Mouse (Mus musculus) embryonic facial prominence, embryonic 10.5 days (tissue): ENCODE measurements around the gene Bcl6. TPM values are rescaled to one million over a fixed set of nuclear protein-coding genes. Genes with fewer than 3 reads are reported as not detected.

Experiments
- DNase-seq: peaks from one replicate; pipeline ENCODE4 v3.0.0-alpha.2; 2017; ENCODE audit warnings: low spot score
- H3K27ac ChIP-seq: fragments of 300-500 bp; sonication (generic); replicated peaks from 2 replicates; pipeline ENCODE4 v1.5.1; 2016; ENCODE audit warnings: mild to moderate bottlenecking
- H3K27me3 ChIP-seq: fragments of 300-500 bp; sonication (generic); replicated peaks from 2 replicates; pipeline ENCODE4 v1.6.1; 2016; ENCODE audit warnings: low read depth, mild to moderate bottlenecking; ENCODE audit not compliant: poor library complexity, severe bottlenecking
- H3K36me3 ChIP-seq: fragments of 300-500 bp; sonication (generic); replicated peaks from 2 replicates; pipeline ENCODE4 v1.6.1; 2016; ENCODE audit warnings: mild to moderate bottlenecking, moderate library complexity
- H3K4me1 ChIP-seq: fragments of 300-500 bp; sonication (generic); 2 replicates; pipeline ENCODE4 v1.6.1; 2016
- H3K4me3 ChIP-seq: fragments of 300-500 bp; sonication (generic); 2 replicates; pipeline ENCODE4 v1.5.1; 2016; ENCODE audit warnings: mild to moderate bottlenecking, moderate library complexity
- H3K9me3 ChIP-seq: fragments of 300-500 bp; sonication (generic); 2 replicates; pipeline ENCODE4 v1.6.1; 2016; ENCODE audit warnings: mild to moderate bottlenecking
- WGBS: fragments of 180-500 bp; shearing (Covaris S2); methylation state at CpG from one replicate; pipeline ENCODE4 v1.1.7; 2016; 5-methylcytosine and 5-hydroxymethylcytosine counted together
- polyA plus RNA-seq: library from polyadenylated mRNA; unstranded; fragments of >200 nt; fragmentation: Nextera tagmentation; extraction: Ambion mirVana; gene quantifications from 2 replicates; pipeline ENCODE4 v1.2.1, GENCODE M21; 2016

Gene Bcl6
- polyA plus RNA-seq, 1 experiment from 2014 or later = 0.25 TPM

DNA sequence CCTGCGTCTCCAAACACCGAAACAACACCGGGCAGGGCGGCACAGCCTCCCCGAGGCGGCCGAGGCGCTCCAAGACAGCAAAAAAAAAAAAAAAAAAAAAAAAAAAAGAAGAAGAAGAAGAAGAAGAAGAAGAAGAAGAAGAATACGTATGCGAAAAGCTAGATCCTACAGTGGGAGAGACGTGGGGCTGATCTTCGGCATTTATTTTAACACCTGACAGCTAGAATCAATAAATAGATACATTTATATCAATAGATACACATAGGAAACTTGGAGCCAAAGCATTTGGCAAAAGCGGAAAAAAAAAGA is 541 bp downstream of the Bcl6 start:
- peaks cover 53% of the 10 kb centered on the region for H3K27me3 ChIP-seq
- WGBS = under 1% methylated on average over 13 of the region's 13 CpGs
- H3K36me3 ChIP-seq = no peaks in the 10 kb centered on the region
- no peaks in the 10 kb centered on the region for H3K9me3 ChIP-seq
- H3K4me1 ChIP-seq = peaks cover 54% of the 10 kb centered on the region
- peak overlapping the region; percentile 85 for H3K4me3 ChIP-seq
- DNase-seq = no peak
- H3K27ac ChIP-seq = peak overlapping the region; percentile 99

GRCm38 (mm10) chr16:23987341-23988156 is 1.1 kb downstream of the Bcl6 start:
- DNase-seq = peak; percentile 68
- Histone ChIP-seq H3K36me3 (no peaks in the 10 kb centered on the region), H3K4me3 (peak overlapping the region; percentile 85), H3K27ac (peak overlapping the region; percentile 99), H3K4me1 (peaks cover 58% of the 10 kb centered on the region), H3K9me3 (no peaks in the 10 kb centered on the region), H3K27me3 (peaks cover 58% of the 10 kb centered on the region)
- under 1% methylated on average over 64 of the region's 64 CpGs for WGBS

DNA sequence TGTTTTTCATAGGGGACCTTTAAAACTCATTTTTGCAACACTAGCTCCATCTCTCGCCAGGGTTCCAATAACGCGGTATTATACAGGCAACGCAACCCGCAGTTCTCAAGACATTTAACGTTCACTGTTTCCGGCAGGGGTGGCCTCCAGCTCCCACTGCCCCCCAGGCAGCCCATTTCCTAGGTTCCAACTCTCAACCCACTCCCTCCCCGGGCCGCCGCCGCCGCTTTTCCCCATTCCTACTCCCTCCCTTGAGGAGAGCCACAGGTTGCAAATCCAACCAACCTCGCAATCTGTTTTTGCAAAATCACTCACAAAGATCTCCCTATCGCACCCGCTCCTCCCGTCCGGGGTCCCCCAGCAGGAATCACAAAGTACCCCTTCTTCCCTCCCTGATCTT is 1.8 kb downstream of the Bcl6 start:
- Histone ChIP-seq H3K27me3 (peaks cover 59% of the 10 kb centered on the region), H3K27ac (peak overlapping the region; percentile 99; the same call in 1 of the 2 replicates), H3K4me1 (peaks cover 64% of the 10 kb centered on the region), H3K4me3 (peak overlapping the region; percentile 85), H3K9me3 (no peaks in the 10 kb centered on the region), H3K36me3 (no peaks in the 10 kb centered on the region)
- under 1% methylated on average over 17 of the region's 17 CpGs for WGBS
- peak; percentile 59 for DNase-seq

DNA sequence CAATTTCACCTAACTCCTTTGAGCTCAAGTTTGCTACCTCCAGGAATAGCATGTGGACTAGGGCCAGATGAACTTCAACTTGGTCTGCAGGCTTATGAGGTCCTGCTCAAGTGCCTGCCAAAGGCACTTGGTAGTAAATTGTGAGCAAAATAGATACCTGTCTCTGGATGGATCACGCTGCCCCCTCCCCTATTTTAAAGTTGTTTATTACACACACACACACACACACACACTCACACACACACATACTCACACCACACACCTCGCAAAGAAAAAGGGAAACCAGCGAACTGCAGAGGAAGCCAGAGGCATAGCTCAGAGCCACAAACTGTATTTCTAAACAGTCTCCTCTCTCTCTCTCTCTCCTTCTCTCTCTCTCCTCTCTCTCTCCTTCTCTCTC is 2.5 kb downstream of the Bcl6 start:
- Histone ChIP-seq H3K27ac (no peak overlapping the region), H3K4me3 (peak overlapping the region; percentile 85; the same call in 1 of the 2 replicates), H3K36me3 (no peaks in the 10 kb centered on the region), H3K9me3 (no peaks in the 10 kb centered on the region), H3K27me3 (peaks cover 66% of the 10 kb centered on the region), H3K4me1 (peaks cover 65% of the 10 kb centered on the region)
- no peak for DNase-seq
- 3% methylated on average over 3 of the region's 3 CpGs for WGBS

GRCm38 (mm10) chr16:23985467-23985861 is 3.2 kb downstream of the Bcl6 start:
- Histone ChIP-seq H3K4me3 (no peak overlapping the region), H3K27ac (no peak overlapping the region), H3K4me1 (peaks cover 68% of the 10 kb centered on the region), H3K27me3 (peaks cover 66% of the 10 kb centered on the region), H3K36me3 (no peaks in the 10 kb centered on the region), H3K9me3 (no peaks in the 10 kb centered on the region)
- DNase-seq = no peak
- WGBS = 3% methylated on average over 6 of the region's 6 CpGs

GRCm38 (mm10) chr16:23984760-23985466 is 3.7 kb downstream of the Bcl6 start:
- H3K4me1 ChIP-seq = peaks cover 67% of the 10 kb centered on the region
- H3K4me3 ChIP-seq = peak overlapping the region; percentile 54
- peaks cover 66% of the 10 kb centered on the region for H3K27me3 ChIP-seq
- no peaks in the 10 kb centered on the region for H3K9me3 ChIP-seq
- WGBS = 2% methylated on average over 22 of the region's 22 CpGs
- peak; percentile 57 for DNase-seq
- H3K36me3 ChIP-seq = no peaks in the 10 kb centered on the region
- H3K27ac ChIP-seq = 0 out of 2 replicates have a peak overlapping the region, but pooled peaks have one; percentile 19

GRCm38 (mm10) chr16:23984183-23984582 is 4.5 kb downstream of the Bcl6 start:
- Histone ChIP-seq H3K27ac (no peak overlapping the region), H3K4me1 (peaks cover 60% of the 10 kb centered on the region), H3K9me3 (no peaks in the 10 kb centered on the region), H3K27me3 (peaks cover 73% of the 10 kb centered on the region), H3K4me3 (peak overlapping the region; percentile 54), H3K36me3 (no peaks in the 10 kb centered on the region)
- 1% methylated on average over 22 of the region's 22 CpGs for WGBS
- DNase-seq = peak; percentile 89

- Histone ChIP-seq H3K36me3 (no peaks in the 10 kb centered on the region), H3K4me3 (peak overlapping the region; percentile 54), H3K27me3 (peaks cover 82% of the 10 kb centered on the region), H3K27ac (no peak overlapping the region), H3K4me1 (peaks cover 59% of the 10 kb centered on the region), H3K9me3 (no peaks in the 10 kb centered on the region)
- 1% methylated on average over 33 of the region's 33 CpGs for WGBS
- DNase-seq = peak; percentile 81
Observed at GRCm38 (mm10) chr16:23982891-23983588, 5.6 kb downstream of the Bcl6 start.

GRCm38 (mm10) chr16:23981925-23982851 is 6.5 kb downstream of the Bcl6 start:
- WGBS = 2% methylated on average over 28 of the region's 28 CpGs
- H3K4me1 ChIP-seq = peaks cover 59% of the 10 kb centered on the region
- H3K4me3 ChIP-seq = peak overlapping the region; percentile 54
- no peaks in the 10 kb centered on the region for H3K9me3 ChIP-seq
- DNase-seq = peak; percentile 81
- H3K27ac ChIP-seq = no peak overlapping the region
- H3K36me3 ChIP-seq = no peaks in the 10 kb centered on the region
- peaks cover 88% of the 10 kb centered on the region for H3K27me3 ChIP-seq

DNA sequence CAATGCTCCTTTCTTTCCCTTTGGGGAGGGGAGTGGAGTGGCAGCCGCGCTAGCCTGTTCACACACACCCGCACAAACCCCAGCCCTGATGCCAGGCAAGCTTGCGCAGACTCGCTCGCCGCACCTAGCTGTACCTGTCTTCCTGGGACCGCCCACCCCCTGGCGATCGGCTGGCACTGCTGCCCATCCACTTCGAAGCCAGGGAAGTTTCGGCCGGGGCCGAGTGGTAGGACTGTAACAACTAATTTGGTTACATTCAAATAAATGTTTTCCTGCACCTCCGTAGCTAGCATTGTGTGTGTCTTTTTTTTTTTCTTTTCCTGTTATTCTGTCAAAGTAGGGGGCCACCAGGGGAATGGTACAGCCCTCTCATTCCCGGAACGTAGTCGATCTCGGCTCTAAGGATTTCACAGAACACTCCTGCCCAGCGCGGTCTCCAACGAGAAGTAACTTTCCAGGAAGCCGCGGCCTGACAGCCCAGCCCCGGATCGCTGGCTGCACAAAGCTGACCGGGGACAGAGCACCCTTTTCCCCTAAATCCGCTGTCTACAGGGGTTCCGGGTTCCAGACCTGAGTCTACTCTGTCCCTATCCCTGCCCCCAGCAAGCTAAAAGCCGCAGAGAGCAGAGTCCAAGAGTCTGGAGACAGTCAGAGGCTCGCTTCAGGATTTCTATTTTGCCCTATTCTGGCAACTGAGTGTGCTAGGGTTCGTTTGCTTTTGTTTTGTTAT is 7.5 kb downstream of the Bcl6 start:
- under 1% methylated on average over 32 of the region's 32 CpGs for WGBS
- DNase-seq = peak; percentile 60
- H3K27me3 ChIP-seq = peaks cover 79% of the 10 kb centered on the region
- H3K36me3 ChIP-seq = no peaks in the 10 kb centered on the region
- H3K4me3 ChIP-seq = peak overlapping the region; percentile 54
- H3K27ac ChIP-seq = no peak overlapping the region
- peaks cover 51% of the 10 kb centered on the region for H3K4me1 ChIP-seq
- no peaks in the 10 kb centered on the region for H3K9me3 ChIP-seq

- Histone ChIP-seq H3K27me3 (peaks cover 72% of the 10 kb centered on the region), H3K9me3 (no peaks in the 10 kb centered on the region), H3K4me1 (peaks cover 51% of the 10 kb centered on the region), H3K36me3 (no peaks in the 10 kb centered on the region), H3K27ac (no peak overlapping the region), H3K4me3 (peak overlapping the region; percentile 54)
- WGBS = 4% methylated on average over 11 of the region's 11 CpGs
- no peak for DNase-seq
Observed at GRCm38 (mm10) chr16:23980201-23980870, 8.3 kb downstream of the Bcl6 start.
